Mouse (Mus musculus) testis, adult 2 months (tissue): ENCODE measurements around the gene Bhlhe40.

Experiments
- CTCF ChIP-seq: fragments of 200-500 bp; IDR thresholded peaks from 2 replicates; pipeline ENCODE4 v1.5.1; 2012; ENCODE audit warnings: low read depth, mild to moderate bottlenecking, inconsistent platforms, low read length, moderate library complexity; ENCODE audit not compliant: control insufficient read depth, insufficient read depth, insufficient replicate concordance
- POLR2A ChIP-seq: fragments of 200-500 bp; IDR thresholded peaks from 2 replicates; pipeline ENCODE4 v1.6.1; 2012; ENCODE audit warnings: low read depth, mild to moderate bottlenecking, inconsistent platforms, low read length, moderate library complexity; ENCODE audit not compliant: control insufficient read depth

- TF ChIP-seq POLR2A = no peak
- TF ChIP-seq CTCF = no peak
Observed at GRCm38 (mm10) chr6:108698343-108698870, 38.0 kb downstream of the Bhlhe40 start.
